Mouse (Mus musculus) neutrophil, adult 83 days (primary cell): Measurements from ENCODE around the gene Pcnp. TPM values are rescaled to one million over a fixed set of nuclear protein-coding genes. Genes with fewer than 3 reads are reported as not detected.

Experiments
- total RNA-seq, 2 experiments: library from RNA; stranded (reverse); gene quantifications; one replicate each; pipeline ENCODE4 v1.2.4; 2023

Gene Pcnp
- 10 to 100 TPM; 64.3 to 68.8 TPM for total RNA-seq

GRCm38 (mm10) chr16:56029661-56030082 is at the start of gene Pcnp:
Gene Pcnp, minus strand, starts transcription at chr16:56029739.

GRCm38 (mm10) chr16:56048038-56048437 is 18.5 kb upstream of the Pcnp start, which contains the start of gene Senp7:
Gene Senp7, plus strand, starts transcription at chr16:56048338.

GRCm38 (mm10) chr16:56037138-56038010 is 7.8 kb upstream of the Pcnp start, which contains the start of gene Trmt10c:
Gene Trmt10c, minus strand, starts transcription at chr16:56037819.

GRCm38 (mm10) chr16:55973431-55974255 is 55.9 kb downstream of the Pcnp start, which contains the start of gene Zbtb11:
Gene Zbtb11, plus strand, starts transcription at chr16:55973883.

GRCm38 (mm10) chr16:55966212-55966871 is 63.2 kb downstream of the Pcnp start, which contains the start of gene Rpl24:
Gene Rpl24, plus strand, starts transcription at chr16:55966275.

Other genes with a start within 250 kb of the Pcnp start
- gene Nfkbiz, start 190.8 kb downstream of the Pcnp start, total RNA-seq, result 100 to 1,000 TPM; 358 to 374 TPM
- 1 to 10 TPM; 3.2 to 3.3 TPM for gene Nxpe3, start 134.5 kb downstream of the Pcnp start, total RNA-seq
- gene Cep97, start 94.9 kb downstream of the Pcnp start, total RNA-seq, result 1 to 10 TPM; 3.3 to 3.8 TPM
- 100 to 1,000 TPM; 373 to 414 TPM for gene Rpl24, start 63.5 kb downstream of the Pcnp start, total RNA-seq
- gene Zbtb11, start 55.9 kb downstream of the Pcnp start, total RNA-seq, result 10 to 100 TPM; 23.6 to 27.3 TPM
- gene Trmt10c, start 8.1 kb upstream of the Pcnp start, total RNA-seq, result 1 to 10 TPM; 4.5 to 5.8 TPM
- 10 to 100 TPM; 46.9 to 49.1 TPM for gene Senp7, start 18.6 kb upstream of the Pcnp start, total RNA-seq
- under 1 TPM; 0.57 to 0.64 TPM for gene Impg2, start 174.6 kb upstream of the Pcnp start, total RNA-seq